Mouse (Mus musculus): Measurements from ENCODE around the gene Gng2. TPM values are rescaled to one million over a fixed set of nuclear protein-coding genes. Genes with fewer than 3 reads are reported as not detected.

The Gng2 gene
- polyA plus RNA-seq, 1 experiment from 2014 or later, result 393 TPM

Other genes starting within 250 kb of the Gng2 start
- 46.3 and 48.7 TPM in 2 replicates for gene Nid2, start 226.4 kb downstream of the Gng2 start, polyA plus RNA-seq (2014; fragmentation: Nextera tagmentation; extraction: Ambion mirVana)
- gene Rtraf, start 153.8 kb downstream of the Gng2 start, polyA plus RNA-seq (2014; fragmentation: Nextera tagmentation; extraction: Ambion mirVana), result 172 and 182 TPM in 2 replicates
- gene Saysd1, start 160.9 kb upstream of the Gng2 start, polyA plus RNA-seq (2014; fragmentation: Nextera tagmentation; extraction: Ambion mirVana), result 11.1 and 14.9 TPM in 2 replicates
- 0.65 and 1.2 TPM in 2 replicates for gene Kcnk5, start 204.2 kb upstream of the Gng2 start, polyA plus RNA-seq (2014; fragmentation: Nextera tagmentation; extraction: Ambion mirVana)

Measured in hindbrain, embryonic 14.5 days (tissue).